Mouse (Mus musculus): ENCODE data around the gene Rasal3. TPM values are rescaled to one million over a fixed set of nuclear protein-coding genes. Genes with fewer than 3 reads are reported as not detected.

Rasal3 gene
- polyA plus RNA-seq, 1 experiment from 2014 or later: 0.63 TPM

DNA sequence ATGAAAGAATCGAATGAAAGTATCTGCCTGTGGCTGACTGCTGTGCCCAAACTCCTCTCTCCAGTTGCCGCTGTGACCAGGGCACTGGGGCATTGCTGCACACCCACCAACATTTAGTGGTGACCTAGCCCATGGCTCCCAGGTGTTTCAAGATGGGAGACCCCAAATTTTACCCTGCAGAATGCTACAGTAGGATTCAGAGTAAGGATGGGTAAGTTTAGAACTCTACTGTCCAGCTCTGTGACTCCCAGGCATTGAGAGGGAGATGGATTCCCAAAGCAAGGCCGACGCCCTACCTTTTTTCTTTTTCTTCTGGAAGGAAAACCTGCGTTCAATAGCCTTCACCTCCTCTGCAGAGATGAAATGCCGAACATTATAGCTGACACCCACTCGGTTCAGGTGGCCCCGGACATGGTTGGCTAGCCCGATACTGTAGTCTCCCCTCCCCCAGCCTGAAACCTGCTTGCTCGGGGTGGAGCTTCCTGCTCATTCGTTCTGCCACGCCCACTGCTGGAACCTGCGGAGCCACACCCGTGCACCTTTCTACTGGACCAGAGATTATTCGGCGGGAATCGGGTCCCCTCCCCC, 34.3 kb downstream of the Rasal3 start:
- no peaks in the 10 kb centered on the region for H3K9me3 ChIP-seq (replicated peaks; ENCODE audit: control insufficient read depth, low read length)
- ATAC-seq (replicated peaks; ENCODE audit: insufficient number of reproducible peaks, low FRiP score, low TSS enrichment, low read depth): peak; percentile 70; the same call in 1 of the 2 replicates
- no peaks in the 10 kb centered on the region for H3K4me1 ChIP-seq (ENCODE audit: control insufficient read depth, insufficient read depth, low read length)
- peak overlapping the region; percentile 51 for H3K9ac ChIP-seq (replicated peaks; ENCODE audit: low read length)
- H3K27me3 ChIP-seq (ENCODE audit: control insufficient read depth, insufficient read depth, low read length): no peaks in the 10 kb centered on the region
- peak; percentile 52 for DNase-seq (ENCODE audit: low spot score)
- H3K4me2 ChIP-seq (ENCODE audit: low read depth, low read length): peak overlapping the region; percentile 41
- H3K4me3 ChIP-seq (ENCODE audit: low read depth, low read length): peak overlapping the region; percentile 30
- H3K36me3 ChIP-seq (replicated peaks; ENCODE audit: control insufficient read depth, insufficient read depth, low read depth, low read length): no peaks in the 10 kb centered on the region
- no peak overlapping the region for H3K27ac ChIP-seq (replicated peaks; ENCODE audit: low read depth, low read length)
- 11% methylated on average over 12 of the region's 17 CpGs for WGBS

DNA sequence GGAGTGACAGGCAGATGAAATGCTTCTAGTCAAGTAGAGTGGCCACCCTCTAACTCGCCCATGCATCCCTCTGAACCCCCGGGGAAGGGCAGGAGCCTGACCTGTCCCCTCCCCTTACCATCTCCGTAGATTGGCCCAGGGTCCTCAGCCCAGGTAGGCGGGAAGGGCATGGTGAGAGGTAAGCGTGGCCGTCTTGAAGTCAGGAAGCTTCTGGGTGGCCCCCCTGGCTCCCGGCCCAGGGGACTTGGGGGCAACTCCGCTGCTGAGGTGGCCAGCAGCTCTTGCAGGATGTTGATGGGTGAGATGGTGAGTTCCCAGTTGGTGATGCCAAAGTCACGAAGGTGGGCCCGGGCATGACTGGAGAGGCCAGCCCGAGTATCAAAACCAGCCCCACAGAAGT, 35.7 kb downstream of the Rasal3 start:
- Histone ChIP-seq H3K4me2 (ENCODE audit: low read depth, low read length) (no peak overlapping the region), H3K36me3 (replicated peaks; ENCODE audit: control insufficient read depth, insufficient read depth, low read depth, low read length) (no peaks in the 10 kb centered on the region), H3K27me3 (ENCODE audit: control insufficient read depth, insufficient read depth, low read length) (no peaks in the 10 kb centered on the region), H3K27ac (replicated peaks; ENCODE audit: low read depth, low read length) (no peak overlapping the region), H3K4me3 (ENCODE audit: low read depth, low read length) (no peak overlapping the region), H3K4me1 (ENCODE audit: control insufficient read depth, insufficient read depth, low read length) (0 out of 2 replicates have a peak, but pooled peaks cover 2% of the 10 kb centered on the region), H3K9ac (replicated peaks; ENCODE audit: low read length) (no peak overlapping the region), H3K9me3 (replicated peaks; ENCODE audit: control insufficient read depth, low read length) (no peaks in the 10 kb centered on the region)
- DNase-seq (ENCODE audit: low spot score) (no peak), ATAC-seq (replicated peaks; ENCODE audit: insufficient number of reproducible peaks, low FRiP score, low TSS enrichment, low read depth) (no peak)
- 82% methylated on average over 11 of the region's 11 CpGs for WGBS

DNA sequence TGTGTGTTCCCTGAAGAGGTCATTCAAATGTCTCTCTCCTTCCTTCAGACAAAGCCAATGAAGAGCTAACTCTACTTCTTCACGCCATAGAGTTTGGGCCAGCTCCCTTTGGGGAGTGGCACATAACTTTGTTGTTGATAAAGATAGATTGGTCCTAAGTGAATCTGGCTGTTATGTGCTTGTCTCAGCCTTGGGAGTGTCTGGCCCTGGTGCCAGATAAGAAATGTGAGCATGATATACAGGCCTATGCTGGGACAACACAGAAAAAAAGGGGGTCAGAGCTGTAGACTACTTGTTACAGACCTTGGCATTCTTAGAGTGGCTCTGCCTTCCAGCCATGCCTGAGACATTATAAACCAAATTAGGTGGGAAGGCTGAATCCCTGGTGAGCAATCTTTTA, 38.1 kb downstream of the Rasal3 start:
- Histone ChIP-seq H3K4me3 (ENCODE audit: low read depth, low read length) (no peak overlapping the region), H3K9ac (replicated peaks; ENCODE audit: low read length) (no peak overlapping the region), H3K4me1 (ENCODE audit: control insufficient read depth, insufficient read depth, low read length) (0 out of 2 replicates have a peak, but pooled peaks cover 4% of the 10 kb centered on the region), H3K27me3 (ENCODE audit: control insufficient read depth, insufficient read depth, low read length) (no peaks in the 10 kb centered on the region), H3K27ac (replicated peaks; ENCODE audit: low read depth, low read length) (no peak overlapping the region), H3K4me2 (ENCODE audit: low read depth, low read length) (no peak overlapping the region; the same call in 1 of the 2 replicates), H3K9me3 (replicated peaks; ENCODE audit: control insufficient read depth, low read length) (no peaks in the 10 kb centered on the region), H3K36me3 (replicated peaks; ENCODE audit: control insufficient read depth, insufficient read depth, low read depth, low read length) (peaks cover 7% of the 10 kb centered on the region)
- no peak for ATAC-seq (replicated peaks; ENCODE audit: insufficient number of reproducible peaks, low FRiP score, low TSS enrichment, low read depth)
- no peak for DNase-seq (ENCODE audit: low spot score)
- WGBS: 97% methylated on average over 1 of the region's 1 CpGs

DNA sequence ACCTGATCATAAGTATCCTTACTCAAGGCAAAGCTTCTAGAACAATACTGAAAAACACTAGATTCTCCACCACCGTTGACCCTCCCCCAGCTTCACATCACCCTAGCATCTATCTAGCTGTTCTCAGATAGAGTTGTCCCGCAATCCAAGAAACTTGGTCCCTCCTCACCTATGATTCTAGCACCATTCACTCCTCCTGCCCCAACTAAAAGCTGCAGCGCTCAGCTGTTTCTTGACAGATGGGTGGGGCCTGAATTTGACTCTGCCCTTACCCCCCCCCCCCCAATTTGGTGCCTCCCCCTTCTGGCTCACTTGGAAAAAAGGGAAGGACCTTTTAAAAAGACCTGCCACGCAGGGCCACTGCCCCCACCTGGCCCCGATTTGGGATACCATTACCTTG, 38.5 kb downstream of the Rasal3 start:
- Histone ChIP-seq H3K36me3 (replicated peaks; ENCODE audit: control insufficient read depth, insufficient read depth, low read depth, low read length) (peaks cover 9% of the 10 kb centered on the region), H3K4me3 (ENCODE audit: low read depth, low read length) (peak overlapping the region; percentile 95), H3K9ac (replicated peaks; ENCODE audit: low read length) (peak overlapping the region; percentile 97), H3K9me3 (replicated peaks; ENCODE audit: control insufficient read depth, low read length) (no peaks in the 10 kb centered on the region), H3K4me1 (ENCODE audit: control insufficient read depth, insufficient read depth, low read length) (0 out of 2 replicates have a peak, but pooled peaks cover 4% of the 10 kb centered on the region), H3K27me3 (ENCODE audit: control insufficient read depth, insufficient read depth, low read length) (no peaks in the 10 kb centered on the region), H3K4me2 (ENCODE audit: low read depth, low read length) (peak overlapping the region; percentile 36), H3K27ac (replicated peaks; ENCODE audit: low read depth, low read length) (0 out of 2 replicates have a peak overlapping the region, but pooled peaks have one; percentile 67)
- ATAC-seq (replicated peaks; ENCODE audit: insufficient number of reproducible peaks, low FRiP score, low TSS enrichment, low read depth) (peak; percentile 5), DNase-seq (ENCODE audit: low spot score) (no peak)
- 52% methylated on average over 5 of the region's 5 CpGs for WGBS

DNA sequence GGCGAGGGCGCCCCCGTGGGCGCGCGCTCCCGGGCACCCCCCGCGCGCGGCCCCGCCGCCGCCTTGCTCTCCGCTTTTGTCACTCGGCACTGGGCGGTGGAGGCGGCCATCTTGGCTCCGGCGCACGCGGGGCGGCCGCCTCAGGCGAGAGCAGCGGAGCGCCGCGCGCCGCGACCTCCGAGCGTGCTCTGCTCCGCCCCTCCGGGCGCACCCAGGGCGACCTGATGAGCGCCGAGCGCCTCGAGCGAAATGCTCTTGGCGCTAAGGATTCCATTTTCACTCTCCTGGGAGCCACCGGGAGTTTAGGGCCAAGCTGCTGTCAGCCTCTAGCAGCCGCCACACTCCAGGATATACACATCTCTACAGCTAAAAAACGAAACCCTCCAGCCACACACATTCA, 39.1 kb downstream of the Rasal3 start:
- H3K4me3 ChIP-seq (ENCODE audit: low read depth, low read length): peak overlapping the region; percentile 95
- peak; percentile 97 for DNase-seq (ENCODE audit: low spot score)

DNA sequence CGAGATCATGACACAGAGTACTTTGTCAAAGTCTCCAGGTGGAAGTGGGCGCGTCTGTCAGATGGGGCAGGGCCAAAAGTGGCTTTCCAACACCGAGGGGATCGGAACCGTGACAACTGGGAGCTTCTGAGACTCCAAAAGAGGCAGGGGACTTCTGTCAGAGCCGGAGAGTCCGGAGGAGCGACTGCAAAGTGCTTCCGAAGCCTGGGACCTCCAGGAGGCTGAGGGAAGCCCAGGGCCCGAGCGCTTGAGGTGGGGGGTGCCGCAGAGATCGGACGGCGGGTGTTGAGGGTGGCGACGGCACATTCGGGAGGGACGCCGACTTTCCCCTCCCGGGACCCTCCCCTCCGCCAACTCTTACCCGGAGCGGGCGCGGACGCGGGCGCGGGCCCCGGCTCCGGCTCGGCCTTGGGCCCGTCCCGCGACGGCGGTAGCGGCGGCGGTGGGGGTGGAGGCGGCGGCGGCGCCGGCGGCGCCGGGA, 39.5 kb downstream of the Rasal3 start:
- ATAC-seq (replicated peaks; ENCODE audit: insufficient number of reproducible peaks, low FRiP score, low TSS enrichment, low read depth): 0 out of 2 replicates have a peak, but pooled peaks have one; percentile 7
- Histone ChIP-seq H3K27me3 (ENCODE audit: control insufficient read depth, insufficient read depth, low read length) (no peaks in the 10 kb centered on the region), H3K4me2 (ENCODE audit: low read depth, low read length) (peak overlapping the region; percentile 72), H3K9ac (replicated peaks; ENCODE audit: low read length) (peak overlapping the region; percentile 97), H3K4me1 (ENCODE audit: control insufficient read depth, insufficient read depth, low read length) (0 out of 2 replicates have a peak, but pooled peaks cover 4% of the 10 kb centered on the region), H3K9me3 (replicated peaks; ENCODE audit: control insufficient read depth, low read length) (no peaks in the 10 kb centered on the region), H3K27ac (replicated peaks; ENCODE audit: low read depth, low read length) (peak overlapping the region; percentile 67), H3K4me3 (ENCODE audit: low read depth, low read length) (peak overlapping the region; percentile 95), H3K36me3 (replicated peaks; ENCODE audit: control insufficient read depth, insufficient read depth, low read depth, low read length) (peaks cover 14% of the 10 kb centered on the region)
- WGBS: 0% methylated on average over 26 of the region's 50 CpGs
- DNase-seq (ENCODE audit: low spot score): no peak

More for the DNA sequence above, 39.1 kb downstream of the Rasal3 start:
- Histone ChIP-seq H3K27me3 (ENCODE audit: control insufficient read depth, insufficient read depth, low read length) (no peaks in the 10 kb centered on the region), H3K4me1 (ENCODE audit: control insufficient read depth, insufficient read depth, low read length) (0 out of 2 replicates have a peak, but pooled peaks cover 4% of the 10 kb centered on the region), H3K4me2 (ENCODE audit: low read depth, low read length) (peak overlapping the region; percentile 72), H3K36me3 (replicated peaks; ENCODE audit: control insufficient read depth, insufficient read depth, low read depth, low read length) (peaks cover 14% of the 10 kb centered on the region), H3K27ac (replicated peaks; ENCODE audit: low read depth, low read length) (peak overlapping the region; percentile 67), H3K9me3 (replicated peaks; ENCODE audit: control insufficient read depth, low read length) (no peaks in the 10 kb centered on the region), H3K9ac (replicated peaks; ENCODE audit: low read length) (peak overlapping the region; percentile 97)
- under 1% methylated on average over 36 of the region's 47 CpGs for WGBS
- peak; percentile 83 for ATAC-seq (replicated peaks; ENCODE audit: insufficient number of reproducible peaks, low FRiP score, low TSS enrichment, low read depth)

DNA sequence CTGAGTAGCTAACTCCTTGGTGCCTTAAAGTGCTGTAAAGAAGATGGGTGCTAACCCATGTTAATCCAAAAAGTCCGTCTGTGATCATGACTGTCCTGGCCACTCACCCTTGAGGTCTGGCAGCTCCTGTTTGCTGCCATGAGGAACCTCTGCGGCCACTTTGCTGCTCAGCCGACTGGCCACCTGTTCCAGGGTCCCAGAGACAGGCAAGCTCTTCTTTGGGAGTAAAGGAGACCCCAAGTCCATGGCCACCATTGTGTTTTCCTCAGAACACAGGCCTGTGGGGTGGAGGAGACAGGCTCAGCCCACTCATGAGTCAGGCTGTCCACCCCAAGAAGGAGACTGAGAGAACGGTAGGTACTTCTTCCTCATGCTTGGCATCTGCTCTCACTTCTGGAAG, 40.7 kb downstream of the Rasal3 start:
- Histone ChIP-seq H3K4me1 (ENCODE audit: control insufficient read depth, insufficient read depth, low read length) (0 out of 2 replicates have a peak, but pooled peaks cover 4% of the 10 kb centered on the region), H3K9ac (replicated peaks; ENCODE audit: low read length) (peak overlapping the region; percentile 97), H3K4me3 (ENCODE audit: low read depth, low read length) (peak overlapping the region; percentile 95), H3K36me3 (replicated peaks; ENCODE audit: control insufficient read depth, insufficient read depth, low read depth, low read length) (peaks cover 19% of the 10 kb centered on the region), H3K27me3 (ENCODE audit: control insufficient read depth, insufficient read depth, low read length) (no peaks in the 10 kb centered on the region), H3K4me2 (ENCODE audit: low read depth, low read length) (peak overlapping the region; percentile 72), H3K27ac (replicated peaks; ENCODE audit: low read depth, low read length) (no peak overlapping the region), H3K9me3 (replicated peaks; ENCODE audit: control insufficient read depth, low read length) (no peaks in the 10 kb centered on the region)
- DNase-seq (ENCODE audit: low spot score) (no peak), ATAC-seq (replicated peaks; ENCODE audit: insufficient number of reproducible peaks, low FRiP score, low TSS enrichment, low read depth) (no peak)
- 91% methylated on average over 4 of the region's 4 CpGs for WGBS

DNA sequence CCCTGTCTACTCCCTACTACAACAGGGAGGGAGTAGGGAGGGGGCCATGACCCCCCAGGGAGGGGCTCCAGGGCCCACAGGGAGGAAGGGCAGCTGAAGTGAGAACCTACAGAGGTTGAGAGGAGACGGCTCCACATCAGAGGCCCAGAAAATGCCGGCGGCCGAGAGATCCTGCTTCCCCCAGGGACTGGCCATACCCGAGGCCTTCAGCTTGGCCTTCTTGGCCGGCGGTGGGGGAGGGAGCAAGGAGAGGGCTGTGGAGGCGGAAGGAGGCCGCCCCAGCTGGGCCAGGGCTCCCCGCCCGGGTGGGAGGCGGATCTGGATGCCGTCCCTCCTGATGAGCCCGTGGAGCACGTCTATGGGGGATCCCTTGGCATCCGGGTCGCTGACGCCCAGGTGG, 43.5 kb downstream of the Rasal3 start:
- H3K27me3 ChIP-seq (ENCODE audit: control insufficient read depth, insufficient read depth, low read length): no peaks in the 10 kb centered on the region
- no peaks in the 10 kb centered on the region for H3K9me3 ChIP-seq (replicated peaks; ENCODE audit: control insufficient read depth, low read length)
- 89% methylated on average over 17 of the region's 18 CpGs for WGBS
- H3K27ac ChIP-seq (replicated peaks; ENCODE audit: low read depth, low read length): no peak overlapping the region
- no peak overlapping the region for H3K4me2 ChIP-seq (ENCODE audit: low read depth, low read length)
- DNase-seq (ENCODE audit: low spot score) (no peak), ATAC-seq (replicated peaks; ENCODE audit: insufficient number of reproducible peaks, low FRiP score, low TSS enrichment, low read depth) (no peak)
- no peak overlapping the region for H3K4me3 ChIP-seq (ENCODE audit: low read depth, low read length)
- H3K36me3 ChIP-seq (replicated peaks; ENCODE audit: control insufficient read depth, insufficient read depth, low read depth, low read length): peaks cover 31% of the 10 kb centered on the region
- H3K4me1 ChIP-seq (ENCODE audit: control insufficient read depth, insufficient read depth, low read length): 0 out of 2 replicates have a peak, but pooled peaks cover 4% of the 10 kb centered on the region
- no peak overlapping the region for H3K9ac ChIP-seq (replicated peaks; ENCODE audit: low read length)

Measured in embryonic facial prominence, embryonic 11.5 days (tissue).